Mouse (Mus musculus): ENCODE measurements at regions not wholly inside any gene's neighbourhood (a gene's known extent, or its start where the extent isn't known, plus 50 kb on each side); places are given as distances from the start of the nearest gene placed in this dataset. TPM values are rescaled to one million over a fixed set of nuclear protein-coding genes. Genes with fewer than 3 reads are reported as not detected.
"Not testable (repeated sequence)": the region's sequence is repeated elsewhere in the genome, so short reads cannot be mapped to it uniquely, and the experiment has no call there.

DNA sequence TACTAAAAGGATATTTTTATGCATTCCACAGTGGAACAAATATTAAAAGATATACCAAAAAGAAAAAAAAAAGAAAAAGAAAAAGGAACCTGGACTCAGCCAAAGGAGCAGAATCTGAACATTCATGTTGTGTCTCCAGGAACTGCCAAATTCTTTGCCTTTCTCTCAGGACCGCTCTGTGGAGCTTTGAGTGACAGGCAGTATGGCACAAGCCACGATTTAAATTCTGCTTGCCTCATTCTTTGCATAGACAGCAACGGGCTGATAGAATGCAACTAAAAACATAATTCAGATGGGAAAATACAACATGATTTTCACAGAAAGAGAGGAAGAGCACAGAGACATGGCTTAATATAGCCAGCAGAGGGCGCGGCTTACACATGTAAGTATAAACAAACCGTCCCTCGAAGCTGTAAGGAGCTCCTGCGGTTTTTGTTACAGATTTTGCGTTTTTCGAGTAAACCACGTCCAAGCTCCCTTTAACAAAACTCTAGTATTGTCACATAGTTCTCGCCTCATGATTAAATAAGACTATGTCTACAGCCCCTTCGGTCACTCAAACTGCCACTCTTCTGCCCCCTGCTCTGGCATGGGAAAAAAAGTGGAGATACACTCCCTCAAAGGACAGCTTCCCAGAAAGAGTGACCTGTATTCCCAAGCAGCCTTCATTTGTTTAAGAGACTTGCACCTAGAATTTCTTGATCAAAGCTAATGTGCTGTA lies 216.5 kb upstream of the Arx start:
- Histone ChIP-seq H3K9me3 (replicated peaks) (no peaks in the 10 kb centered on the region), H3K27me3 (no peaks in the 10 kb centered on the region), H3K27ac (no peak overlapping the region), H3K4me1 (replicated peaks) (no peaks in the 10 kb centered on the region), H3K9ac (no peak overlapping the region), H3K4me2 (peak overlapping the region; percentile 51), H3K36me3 (no peaks in the 10 kb centered on the region), H3K4me3 (peak overlapping the region; percentile 32)
- 11% methylated on average over 13 of the region's 13 CpGs for WGBS
- no peak for ATAC-seq (replicated peaks; ENCODE audit: insufficient number of reproducible peaks, insufficient read depth, low FRiP score, low read depth)

DNA sequence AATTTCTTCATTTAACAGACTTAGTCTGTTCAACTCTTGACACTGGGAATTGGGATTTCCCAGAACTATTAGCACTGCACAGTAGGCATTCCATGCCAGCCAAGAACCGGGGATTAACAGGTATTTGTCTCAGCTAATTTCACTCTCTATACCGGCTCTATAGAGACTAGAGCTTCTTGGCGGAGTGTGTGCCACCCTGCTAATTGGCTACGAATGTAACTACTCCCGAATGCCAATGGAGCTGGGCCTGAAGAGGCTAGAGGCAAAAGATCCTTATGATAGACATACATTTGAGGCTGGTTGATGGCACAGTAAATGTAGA lies 216.0 kb upstream of the Arx start:
- H3K4me1 ChIP-seq (replicated peaks) = no peaks in the 10 kb centered on the region
- no peaks in the 10 kb centered on the region for H3K27me3 ChIP-seq
- peak overlapping the region; percentile 51; the same call in 1 of the 2 replicates for H3K4me2 ChIP-seq
- no peaks in the 10 kb centered on the region for H3K36me3 ChIP-seq
- H3K4me3 ChIP-seq = no peak overlapping the region
- H3K9ac ChIP-seq = no peak overlapping the region
- no peak overlapping the region for H3K27ac ChIP-seq
- WGBS = 45% methylated on average over 5 of the region's 5 CpGs
- no peaks in the 10 kb centered on the region for H3K9me3 ChIP-seq (replicated peaks)
- ATAC-seq (replicated peaks; ENCODE audit: insufficient number of reproducible peaks, insufficient read depth, low FRiP score, low read depth) = no peak

DNA sequence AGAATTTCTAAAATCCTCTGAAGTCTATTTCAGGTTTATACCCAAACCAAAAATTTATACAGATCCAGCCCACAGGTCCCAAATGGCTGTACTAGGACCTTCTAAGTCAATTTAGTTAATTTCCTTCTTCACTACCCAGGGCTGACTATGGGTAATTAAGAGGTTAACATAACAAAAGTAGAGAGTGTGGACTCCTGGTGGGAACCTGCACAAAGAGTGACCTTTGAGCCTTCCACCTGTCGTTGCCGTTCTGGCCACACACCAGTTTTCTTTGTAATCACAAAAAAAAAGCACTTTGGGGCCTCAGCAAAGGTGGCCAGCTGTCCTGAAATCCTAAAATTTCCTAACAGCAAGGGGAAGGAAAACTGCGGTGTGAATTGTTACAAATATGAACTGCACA lies 197.3 kb upstream of the Arx start:
- Histone ChIP-seq H3K9me3 (replicated peaks) (no peaks in the 10 kb centered on the region), H3K4me3 (no peak overlapping the region), H3K4me1 (replicated peaks) (no peaks in the 10 kb centered on the region), H3K9ac (no peak overlapping the region), H3K27ac (no peak overlapping the region), H3K36me3 (no peaks in the 10 kb centered on the region), H3K27me3 (no peaks in the 10 kb centered on the region), H3K4me2 (no peak overlapping the region)
- 43% methylated on average over 3 of the region's 3 CpGs for WGBS
- no peak for ATAC-seq (replicated peaks; ENCODE audit: insufficient number of reproducible peaks, insufficient read depth, low FRiP score, low read depth)

DNA sequence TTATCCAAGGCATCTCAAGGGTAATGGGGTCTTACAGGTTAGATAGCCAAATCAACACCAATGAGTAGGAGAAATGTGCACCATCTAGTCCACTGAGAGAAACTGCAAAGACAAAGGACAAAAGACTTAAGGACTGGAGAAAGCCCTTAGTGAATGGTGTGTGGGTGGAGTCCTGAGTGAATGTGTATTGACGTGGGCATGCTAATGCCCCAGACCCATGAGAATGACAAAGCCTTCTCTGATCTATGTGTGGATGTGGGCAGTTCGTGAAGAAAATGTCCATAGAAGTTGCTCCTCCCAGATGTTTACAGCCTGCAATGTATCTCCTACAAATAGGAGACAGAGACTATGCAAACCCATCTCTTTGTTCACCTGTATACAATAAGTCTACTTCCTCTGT lies 188.7 kb upstream of the Arx start:
- Histone ChIP-seq H3K4me2 (no peak overlapping the region), H3K9ac (no peak overlapping the region), H3K27ac (no peak overlapping the region), H3K4me3 (no peak overlapping the region), H3K36me3 (no peaks in the 10 kb centered on the region), H3K4me1 (replicated peaks) (no peaks in the 10 kb centered on the region), H3K27me3 (no peaks in the 10 kb centered on the region), H3K9me3 (replicated peaks) (no peaks in the 10 kb centered on the region)
- 58% methylated on average over 2 of the region's 2 CpGs for WGBS
- no peak for ATAC-seq (replicated peaks; ENCODE audit: insufficient number of reproducible peaks, insufficient read depth, low FRiP score, low read depth)

DNA sequence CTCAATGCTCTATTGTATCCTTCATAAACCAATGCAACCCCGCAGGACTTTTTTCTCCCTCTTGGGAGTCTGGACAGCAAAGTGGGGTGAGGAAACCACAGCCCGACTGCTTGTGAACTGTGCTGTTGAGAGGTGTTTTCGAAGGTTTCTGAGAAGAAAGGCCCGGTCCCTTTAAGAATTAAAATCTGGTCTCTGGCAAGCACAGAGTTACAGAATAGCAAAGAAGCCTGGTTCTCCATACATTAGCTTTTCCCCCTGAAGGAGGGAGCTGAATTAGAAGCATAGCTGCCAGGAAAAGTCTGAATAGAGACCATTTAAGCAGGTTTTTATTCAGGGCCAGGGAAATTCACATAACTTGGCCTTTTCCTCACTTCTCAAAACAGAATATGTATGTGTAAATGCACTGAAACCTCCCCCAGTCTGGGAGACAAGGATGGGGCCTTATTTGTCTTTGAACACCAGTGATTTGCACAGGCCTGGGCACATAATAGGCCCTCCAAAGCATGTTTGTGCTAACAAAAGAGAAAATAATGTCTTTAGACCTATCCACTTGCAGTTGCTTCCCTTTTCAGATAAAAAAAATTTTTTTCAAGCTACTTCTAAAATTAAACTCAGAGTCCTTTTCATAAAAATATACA lies 178.2 kb upstream of the Arx start:
- Histone ChIP-seq H3K36me3 (no peaks in the 10 kb centered on the region), H3K9ac (no peak overlapping the region), H3K9me3 (replicated peaks) (no peaks in the 10 kb centered on the region), H3K27me3 (no peaks in the 10 kb centered on the region), H3K4me3 (no peak overlapping the region), H3K27ac (no peak overlapping the region), H3K4me1 (replicated peaks) (no peaks in the 10 kb centered on the region), H3K4me2 (no peak overlapping the region)
- 61% methylated on average over 4 of the region's 4 CpGs for WGBS
- ATAC-seq (replicated peaks; ENCODE audit: insufficient number of reproducible peaks, insufficient read depth, low FRiP score, low read depth) = no peak

DNA sequence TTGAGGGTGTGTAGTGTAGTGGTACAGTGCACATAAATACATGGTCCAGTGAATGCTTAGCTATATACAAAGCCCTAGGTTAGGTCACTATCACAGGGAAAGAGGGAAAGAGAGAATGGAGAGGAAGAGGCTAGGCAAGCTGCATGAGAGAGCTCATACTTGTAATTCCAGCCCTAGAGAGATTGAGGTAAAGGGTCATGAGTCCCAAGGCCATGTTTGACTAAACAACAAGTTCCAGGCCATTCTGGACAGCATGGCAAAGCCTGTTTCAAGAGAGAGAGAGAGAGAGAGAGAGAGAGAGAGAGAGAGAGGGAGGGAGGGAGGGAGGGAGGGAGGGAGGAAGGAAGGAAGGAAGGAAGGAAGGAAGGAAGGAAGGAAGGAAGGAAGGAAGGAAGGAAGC lies 131.9 kb upstream of the Arx start:
- not testable (repeated sequence) for H3K27me3 ChIP-seq, H3K4me3 ChIP-seq

DNA sequence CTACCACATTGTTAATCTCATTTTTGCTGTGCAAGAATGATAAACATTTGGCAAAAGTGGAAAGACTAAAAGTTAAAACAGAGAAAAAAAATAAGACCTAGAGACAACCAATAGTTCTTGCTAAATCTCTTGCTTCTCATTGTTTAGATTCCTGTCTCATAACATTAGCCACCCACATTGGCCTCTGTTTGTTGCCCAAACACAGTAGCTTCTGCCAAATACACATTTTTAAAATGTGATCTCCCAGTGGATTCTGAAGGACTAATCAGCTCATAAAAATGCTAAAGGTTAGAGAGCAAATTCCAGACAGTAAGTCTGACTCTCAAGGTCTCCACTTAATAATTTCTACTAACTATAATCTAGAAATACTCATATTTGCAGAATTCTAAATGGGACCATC lies 127.1 kb upstream of the Arx start:
- Histone ChIP-seq H3K4me3 (no peak overlapping the region), H3K27me3 (no peaks in the 10 kb centered on the region), H3K9ac (no peak overlapping the region), H3K9me3 (replicated peaks) (no peaks in the 10 kb centered on the region), H3K36me3 (no peaks in the 10 kb centered on the region), H3K27ac (no peak overlapping the region), H3K4me1 (replicated peaks) (no peaks in the 10 kb centered on the region), H3K4me2 (no peak overlapping the region)
- no peak for ATAC-seq (replicated peaks; ENCODE audit: insufficient number of reproducible peaks, insufficient read depth, low FRiP score, low read depth)

More for the DNA sequence above, 131.9 kb upstream of the Arx start:
- not testable (repeated sequence) for H3K9ac ChIP-seq; H3K4me2 ChIP-seq; H3K4me1 ChIP-seq (replicated peaks); ATAC-seq (replicated peaks; ENCODE audit: insufficient number of reproducible peaks, insufficient read depth, low FRiP score, low read depth); H3K36me3 ChIP-seq; H3K9me3 ChIP-seq (replicated peaks); H3K27ac ChIP-seq

DNA sequence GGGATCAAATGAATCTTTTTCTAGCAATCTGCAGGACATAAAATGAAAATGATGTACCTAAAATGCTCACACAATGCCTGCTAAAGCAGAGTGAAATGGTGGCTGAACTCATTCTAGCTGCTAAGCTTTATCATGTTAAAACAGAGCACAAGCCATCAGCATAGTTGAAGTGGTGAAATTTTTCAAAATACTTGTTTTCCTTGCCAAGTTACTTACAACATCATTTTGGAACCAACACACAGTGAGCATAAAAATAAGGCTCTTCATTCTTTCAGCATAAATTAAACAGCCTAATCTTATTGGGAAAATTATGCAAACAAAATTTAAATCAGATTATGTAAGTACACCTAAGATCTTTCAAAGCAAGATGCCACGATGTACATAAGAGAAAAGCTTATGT lies 125.3 kb upstream of the Arx start:
- ATAC-seq (replicated peaks; ENCODE audit: insufficient number of reproducible peaks, insufficient read depth, low FRiP score, low read depth) = no peak
- Histone ChIP-seq H3K9me3 (replicated peaks) (no peaks in the 10 kb centered on the region), H3K27me3 (no peaks in the 10 kb centered on the region), H3K27ac (no peak overlapping the region), H3K4me1 (replicated peaks) (no peaks in the 10 kb centered on the region), H3K36me3 (no peaks in the 10 kb centered on the region), H3K4me2 (no peak overlapping the region), H3K9ac (no peak overlapping the region), H3K4me3 (no peak overlapping the region)
- 49% methylated on average over 1 of the region's 1 CpGs for WGBS

Small RNA genes in the stretch of these regions (microRNA-seq; reads per million reads assigned to microRNA genes)
- not detected for gene Gm24973

All from heart, embryonic 15.5 days (tissue).